Mouse (Mus musculus) liver, embryonic 13.5 days (tissue): Measurements from ENCODE around the gene 1700042G07Rik. TPM values are rescaled to one million over a fixed set of nuclear protein-coding genes. Genes with fewer than 3 reads are reported as not detected.
A peak's percentile ranks its signal among the peaks of the same experiment; 100 is the strongest.

Experiments used
- ATAC-seq: fragments of 200-750 bp; cut with Nextera tagmentation; 2 replicates; pipeline ENCODE4 v1.8.0; 2017; ENCODE audit warnings: low read depth, mild to moderate bottlenecking, moderate number of reproducible peaks, moderate library complexity
- DNase-seq: peaks from one replicate; pipeline ENCODE4 v3.0.0; 2022
- H3K27ac ChIP-seq: fragments of 300-500 bp; sonication (generic); 2 replicates; pipeline ENCODE4 v1.5.1; 2015; ENCODE audit warnings: moderate library complexity, mild to moderate bottlenecking, inconsistent platforms
- H3K27me3 ChIP-seq: fragments of 300-500 bp; sonication (generic); 2 replicates; pipeline ENCODE4 v1.6.1; 2015; ENCODE audit warnings: mild to moderate bottlenecking, inconsistent platforms
- H3K36me3 ChIP-seq: fragments of 300-500 bp; sonication (generic); 2 replicates; pipeline ENCODE4 v1.6.1; 2015; ENCODE audit warnings: mild to moderate bottlenecking, inconsistent platforms
- H3K4me1 ChIP-seq: fragments of 300-500 bp; sonication (generic); replicated peaks from 2 replicates; pipeline ENCODE4 v1.6.1; 2015; ENCODE audit warnings: inconsistent platforms
- H3K4me2 ChIP-seq: fragments of 300-500 bp; sonication (generic); 2 replicates; pipeline ENCODE4 v1.6.1; 2015; ENCODE audit warnings: inconsistent platforms, mild to moderate bottlenecking, moderate library complexity
- H3K4me3 ChIP-seq: fragments of 300-500 bp; sonication (generic); replicated peaks from 2 replicates; pipeline ENCODE4 v1.5.1; 2015; ENCODE audit warnings: mild to moderate bottlenecking, inconsistent platforms
- H3K9ac ChIP-seq: fragments of 300-500 bp; sonication (generic); 2 replicates; pipeline ENCODE4 v1.6.1; 2015; ENCODE audit warnings: mild to moderate bottlenecking, inconsistent platforms
- H3K9me3 ChIP-seq: fragments of 300-500 bp; sonication (generic); replicated peaks from 2 replicates; pipeline ENCODE4 v1.6.1; 2016; ENCODE audit warnings: inconsistent platforms
- WGBS: fragments of 180-500 bp; shearing (Covaris S2); methylation state at CpG from one replicate; pipeline ENCODE4 v1.1.7; 2015; ENCODE audit not compliant: insufficient replicate concordance; 5-methylcytosine and 5-hydroxymethylcytosine counted together
- polyA plus RNA-seq: library from polyadenylated mRNA; unstranded; fragments of >200 nt; fragmentation: Nextera tagmentation; extraction: Ambion mirVana; gene quantifications from 2 replicates; pipeline ENCODE4 v1.2.1, GENCODE M21; 2015

1700042G07Rik gene
- polyA plus RNA-seq, 1 experiment from 2014 or later = not detected

DNA sequence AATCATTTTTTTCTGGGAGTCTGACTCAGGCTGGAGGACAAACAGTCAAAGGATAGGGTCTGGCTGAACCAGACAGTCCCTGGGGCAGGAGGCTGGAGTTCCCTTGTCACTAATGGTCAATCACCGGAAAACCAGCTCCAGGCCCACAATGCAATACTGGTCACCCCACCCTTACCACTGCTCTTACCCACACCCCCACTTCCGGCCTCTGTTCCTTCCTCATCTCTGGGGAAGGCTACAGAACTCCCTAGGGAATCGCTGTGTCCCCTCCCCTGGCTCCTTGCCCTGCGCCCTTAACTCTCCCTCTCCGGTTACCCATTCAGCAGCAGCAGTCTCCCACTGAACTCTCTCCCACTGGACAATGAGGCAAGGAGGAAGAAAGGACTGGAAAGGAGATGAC, 4.0 kb downstream of the 1700042G07Rik start:
- 13% methylated on average over 5 of the region's 5 CpGs for WGBS
- Histone ChIP-seq H3K27ac (peak overlapping the region; percentile 25; the same call in 1 of the 2 replicates), H3K9me3 (no peaks in the 10 kb centered on the region), H3K4me2 (peak overlapping the region; percentile 35), H3K36me3 (no peaks in the 10 kb centered on the region), H3K9ac (no peak overlapping the region), H3K27me3 (peaks cover 22% of the 10 kb centered on the region), H3K4me1 (peaks cover 37% of the 10 kb centered on the region), H3K4me3 (no peak overlapping the region)
- DNase-seq = no peak
- 0 out of 2 replicates have a peak, but pooled peaks have one; percentile 18 for ATAC-seq

DNA sequence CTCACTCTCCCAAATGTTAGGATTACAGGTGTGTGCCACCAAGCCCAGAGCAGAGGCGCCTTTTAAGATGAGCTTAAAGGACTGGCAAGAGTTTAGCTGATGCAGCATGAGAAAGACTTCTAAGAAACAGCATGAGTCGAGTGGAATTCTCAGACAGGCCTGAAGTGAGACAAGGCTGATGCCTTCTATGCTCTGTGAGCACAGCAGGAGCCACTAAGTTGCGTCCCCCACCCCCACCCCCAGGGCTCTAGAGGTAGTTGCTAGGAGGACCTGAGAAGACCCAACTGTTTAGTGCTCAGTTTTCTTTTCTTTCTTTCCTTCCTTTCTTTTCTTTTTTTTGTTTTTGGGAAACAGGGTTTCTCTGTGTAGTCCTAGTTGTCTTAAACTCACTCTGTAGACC, 8.9 kb downstream of the 1700042G07Rik start:
- peaks cover 40% of the 10 kb centered on the region for H3K27me3 ChIP-seq
- WGBS = 47% methylated on average over 3 of the region's 3 CpGs

GRCm38 (mm10) chr4:116182745-116183144, 9.6 kb downstream of the 1700042G07Rik start:
- Histone ChIP-seq H3K9ac (no peak overlapping the region), H3K9me3 (no peaks in the 10 kb centered on the region), H3K4me1 (no peaks in the 10 kb centered on the region), H3K36me3 (no peaks in the 10 kb centered on the region), H3K4me2 (no peak overlapping the region), H3K4me3 (no peak overlapping the region), H3K27me3 (peaks cover 36% of the 10 kb centered on the region), H3K27ac (no peak overlapping the region)
- ATAC-seq (no peak), DNase-seq (no peak)
- WGBS = 21% methylated on average over 12 of the region's 12 CpGs

More for the DNA sequence above, 8.9 kb downstream of the 1700042G07Rik start:
- 0 out of 2 replicates have a peak, but pooled peaks cover 4% of the 10 kb centered on the region for H3K4me1 ChIP-seq
- no peak for ATAC-seq
- no peak for DNase-seq
- H3K36me3 ChIP-seq = no peaks in the 10 kb centered on the region
- H3K4me2 ChIP-seq = no peak overlapping the region
- H3K4me3 ChIP-seq = no peak overlapping the region
- no peak overlapping the region for H3K9ac ChIP-seq
- H3K27ac ChIP-seq = no peak overlapping the region
- H3K9me3 ChIP-seq = no peaks in the 10 kb centered on the region

DNA sequence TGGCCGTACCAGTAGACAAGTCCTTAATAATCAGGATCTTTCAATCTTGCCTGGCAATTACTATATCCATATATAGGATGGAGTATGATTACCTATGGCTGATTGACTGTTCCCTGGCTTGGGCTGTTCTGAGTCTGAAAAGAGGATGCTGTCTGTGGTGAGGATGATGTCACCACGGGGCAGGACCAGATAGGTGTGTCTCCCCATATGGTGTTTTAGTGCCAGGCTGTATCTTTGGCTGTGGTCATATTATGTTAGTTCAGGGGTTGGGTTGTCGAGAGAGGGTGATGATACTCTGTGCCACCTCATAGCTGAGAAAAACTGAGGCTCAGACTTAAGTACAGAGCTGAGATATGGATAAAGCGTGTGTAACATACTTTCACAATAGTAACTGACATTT, 11.9 kb downstream of the 1700042G07Rik start:
- Histone ChIP-seq H3K4me1 (no peaks in the 10 kb centered on the region), H3K36me3 (no peaks in the 10 kb centered on the region), H3K4me2 (no peak overlapping the region), H3K27ac (no peak overlapping the region), H3K9me3 (no peaks in the 10 kb centered on the region), H3K4me3 (no peak overlapping the region), H3K9ac (no peak overlapping the region), H3K27me3 (peaks cover 32% of the 10 kb centered on the region)
- DNase-seq (no peak), ATAC-seq (no peak)
- WGBS = 63% methylated on average over 4 of the region's 4 CpGs

GRCm38 (mm10) chr4:116192286-116192835, 19.2 kb downstream of the 1700042G07Rik start:
- Histone ChIP-seq H3K9me3 (no peaks in the 10 kb centered on the region), H3K4me1 (peaks cover 32% of the 10 kb centered on the region), H3K4me2 (no peak overlapping the region), H3K9ac (no peak overlapping the region), H3K36me3 (no peaks in the 10 kb centered on the region), H3K27me3 (no peaks in the 10 kb centered on the region), H3K4me3 (no peak overlapping the region), H3K27ac (no peak overlapping the region; the same call in 1 of the 2 replicates)
- WGBS = 43% methylated on average over 4 of the region's 4 CpGs
- DNase-seq (no peak), ATAC-seq (no peak)

- peak overlapping the region; percentile 47 for H3K4me2 ChIP-seq
- no peaks in the 10 kb centered on the region for H3K9me3 ChIP-seq
- peaks cover 32% of the 10 kb centered on the region for H3K4me1 ChIP-seq
- ATAC-seq (peak; percentile 99), DNase-seq (peak; percentile 72)
- H3K4me3 ChIP-seq = no peak overlapping the region
- H3K36me3 ChIP-seq = no peaks in the 10 kb centered on the region
- WGBS = 21% methylated on average over 9 of the region's 9 CpGs
- H3K27ac ChIP-seq = peak overlapping the region; percentile 91
- no peaks in the 10 kb centered on the region for H3K27me3 ChIP-seq
- H3K9ac ChIP-seq = peak overlapping the region; percentile 54
These were observed 20.6 kb downstream of the 1700042G07Rik start for GRCm38 (mm10) chr4:116193583-116194383.

- H3K9me3 ChIP-seq = no peaks in the 10 kb centered on the region
- ATAC-seq (no peak), DNase-seq (no peak)
- no peaks in the 10 kb centered on the region for H3K36me3 ChIP-seq
- no peak overlapping the region for H3K9ac ChIP-seq
- no peak overlapping the region for H3K27ac ChIP-seq
- H3K27me3 ChIP-seq = no peaks in the 10 kb centered on the region
- 50% methylated on average over 2 of the region's 2 CpGs for WGBS
- H3K4me1 ChIP-seq = peaks cover 19% of the 10 kb centered on the region
- H3K4me3 ChIP-seq = no peak overlapping the region
- no peak overlapping the region for H3K4me2 ChIP-seq
These were observed 25.2 kb downstream of the 1700042G07Rik start for GRCm38 (mm10) chr4:116198422-116198821.

DNA sequence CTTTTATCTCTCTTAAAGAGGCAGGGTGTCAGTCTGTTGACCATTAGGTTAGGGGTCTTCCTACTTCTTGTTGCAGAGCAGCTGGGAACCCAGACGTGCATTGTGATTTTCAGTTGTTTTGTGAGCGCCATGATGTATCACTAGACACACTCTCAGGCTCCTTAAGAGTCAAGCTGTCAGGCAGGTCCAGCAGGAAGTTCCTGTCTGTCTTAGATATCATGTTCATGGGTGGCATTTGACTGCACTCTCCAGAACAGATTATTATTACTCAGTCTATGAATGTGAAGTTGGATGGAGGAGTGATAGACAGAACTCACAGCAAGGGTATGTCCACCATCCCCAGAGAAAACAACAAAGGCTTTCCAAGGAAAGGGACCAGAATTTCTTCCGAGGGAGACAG, 31.2 kb downstream of the 1700042G07Rik start:
- no peak overlapping the region for H3K4me3 ChIP-seq
- no peaks in the 10 kb centered on the region for H3K36me3 ChIP-seq
- no peak overlapping the region for H3K9ac ChIP-seq
- no peaks in the 10 kb centered on the region for H3K4me1 ChIP-seq
- H3K27me3 ChIP-seq = no peaks in the 10 kb centered on the region
- DNase-seq (no peak), ATAC-seq (no peak)
- WGBS = 41% methylated on average over 3 of the region's 3 CpGs
- no peaks in the 10 kb centered on the region for H3K9me3 ChIP-seq
- H3K4me2 ChIP-seq = no peak overlapping the region
- no peak overlapping the region for H3K27ac ChIP-seq

- Histone ChIP-seq H3K4me2 (no peak overlapping the region), H3K9me3 (no peaks in the 10 kb centered on the region), H3K36me3 (no peaks in the 10 kb centered on the region), H3K9ac (no peak overlapping the region), H3K4me1 (no peaks in the 10 kb centered on the region), H3K27me3 (no peaks in the 10 kb centered on the region), H3K27ac (no peak overlapping the region), H3K4me3 (no peak overlapping the region)
- DNase-seq (no peak), ATAC-seq (no peak)
- WGBS = 70% methylated on average over 4 of the region's 4 CpGs
These were observed 33.4 kb downstream of the 1700042G07Rik start for GRCm38 (mm10) chr4:116206531-116206930.

DNA sequence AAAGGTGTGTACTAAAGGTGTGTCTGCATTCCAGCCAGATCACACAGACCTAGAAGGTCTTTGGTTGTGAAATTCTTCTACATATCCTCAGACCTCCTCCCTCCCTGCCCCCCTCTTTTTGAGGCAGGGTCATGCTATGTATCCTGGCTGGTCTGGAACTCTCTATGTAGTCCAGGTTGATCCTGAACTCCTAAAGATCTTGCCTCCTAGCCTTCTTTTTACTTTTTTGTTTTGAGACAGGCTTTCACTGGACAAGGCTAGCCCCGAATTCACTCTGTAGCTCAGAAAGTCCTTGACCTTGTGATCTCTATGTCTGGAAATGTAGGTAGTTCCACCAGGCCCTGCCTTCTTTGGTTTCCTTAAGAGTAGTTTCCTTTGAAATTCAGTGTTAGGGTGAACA, 35.7 kb downstream of the 1700042G07Rik start:
- ATAC-seq (no peak), DNase-seq (no peak)
- Histone ChIP-seq H3K4me2 (no peak overlapping the region), H3K27ac (no peak overlapping the region), H3K4me1 (no peaks in the 10 kb centered on the region), H3K9ac (no peak overlapping the region), H3K9me3 (no peaks in the 10 kb centered on the region), H3K27me3 (no peaks in the 10 kb centered on the region), H3K4me3 (no peak overlapping the region), H3K36me3 (no peaks in the 10 kb centered on the region)
- 48% methylated on average over 1 of the region's 1 CpGs for WGBS

- DNase-seq (no peak), ATAC-seq (no peak)
- 68% methylated on average over 2 of the region's 2 CpGs for WGBS
- Histone ChIP-seq H3K27ac (no peak overlapping the region), H3K4me3 (no peak overlapping the region), H3K4me1 (peaks cover 8% of the 10 kb centered on the region; the same call in 1 of the 2 replicates), H3K27me3 (peaks cover 7% of the 10 kb centered on the region), H3K36me3 (no peaks in the 10 kb centered on the region), H3K9ac (no peak overlapping the region), H3K4me2 (no peak overlapping the region), H3K9me3 (no peaks in the 10 kb centered on the region)
These were observed 42.9 kb downstream of the 1700042G07Rik start for GRCm38 (mm10) chr4:116215895-116216605.
